Mouse (Mus musculus) thymus, postnatal 4 days (tissue): ENCODE results near the gene Rbp2.

Experiments
- DNase-seq: peaks from one replicate; pipeline ENCODE4 v3.0.0; 2021

The Rbp2 gene

DNA sequence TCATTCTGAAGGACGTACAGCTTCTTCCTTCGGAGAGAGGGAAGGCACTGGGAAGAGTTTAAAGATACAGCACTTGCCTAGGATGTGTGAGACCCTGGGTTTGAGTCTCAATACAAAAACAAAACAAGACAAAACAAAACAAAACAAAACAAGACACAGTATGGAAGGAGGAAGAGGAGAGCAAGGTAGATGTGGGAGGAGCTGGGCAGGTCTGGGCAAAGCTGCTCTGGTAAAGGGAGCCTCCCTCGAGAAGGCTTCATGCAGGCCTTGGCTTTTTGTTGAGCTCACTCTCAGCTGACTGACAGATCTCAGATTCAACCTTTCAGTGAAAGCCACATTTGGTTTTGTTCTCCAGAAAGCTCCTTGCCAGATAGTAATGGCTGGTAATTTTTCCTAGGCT lies at the start of gene Rbp2:
Rbp2 (plus strand) TSS at position 301 of the 400 bp plus-strand sequence.
- no peak for DNase-seq

DNA sequence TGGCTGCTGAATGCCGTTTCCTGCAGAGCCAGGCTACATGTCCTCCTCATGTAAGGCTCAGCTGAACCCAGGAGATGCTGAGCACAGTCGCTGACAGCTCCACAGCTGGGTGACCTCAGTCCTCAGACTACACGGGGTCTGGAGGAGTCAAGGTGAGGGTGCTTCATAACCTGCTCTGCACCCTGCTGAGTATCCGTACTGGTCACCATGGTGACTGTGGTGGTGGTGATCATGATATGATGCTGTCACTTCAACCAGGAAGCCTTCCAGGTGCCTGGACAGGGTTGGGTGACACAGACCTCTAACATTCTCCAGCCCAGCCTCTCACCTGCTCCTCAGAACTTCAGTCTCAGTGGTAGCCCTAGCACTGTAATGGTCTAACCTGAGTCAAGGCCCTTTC lies 48.1 kb upstream of the Rbp2 start:
- DNase-seq = no peak

DNA sequence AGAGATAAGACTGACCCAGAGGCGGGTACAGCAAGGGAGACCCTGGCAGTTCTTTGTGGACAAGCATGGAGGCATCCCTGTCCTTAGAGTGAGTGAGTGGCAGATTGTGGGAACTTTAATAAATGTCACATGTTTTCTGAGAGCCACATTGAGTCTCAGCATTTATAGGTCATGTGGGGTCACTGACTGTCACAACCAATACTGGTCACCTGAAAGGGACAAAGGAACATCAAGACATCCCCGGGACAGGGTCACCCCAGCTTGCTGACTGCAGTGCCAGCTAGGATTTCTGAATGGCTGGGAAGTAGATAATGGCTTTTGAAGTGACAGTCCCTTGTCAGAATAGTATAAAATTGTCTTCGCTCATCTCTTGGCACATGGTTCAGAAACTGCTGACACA lies 46.8 kb upstream of the Rbp2 start:
- DNase-seq = no peak

- DNase-seq = peak; percentile 34
Measured at GRCm38 (mm10) chr9:98442638-98443037, 43.3 kb upstream of the Rbp2 start.

GRCm38 (mm10) chr9:98445359-98446149 lies 40.4 kb upstream of the Rbp2 start:
- DNase-seq = no peak

GRCm38 (mm10) chr9:98450976-98451375 lies 34.9 kb upstream of the Rbp2 start:
- DNase-seq = no peak

GRCm38 (mm10) chr9:98466709-98467108 lies 19.2 kb upstream of the Rbp2 start:
- DNase-seq = no peak

DNA sequence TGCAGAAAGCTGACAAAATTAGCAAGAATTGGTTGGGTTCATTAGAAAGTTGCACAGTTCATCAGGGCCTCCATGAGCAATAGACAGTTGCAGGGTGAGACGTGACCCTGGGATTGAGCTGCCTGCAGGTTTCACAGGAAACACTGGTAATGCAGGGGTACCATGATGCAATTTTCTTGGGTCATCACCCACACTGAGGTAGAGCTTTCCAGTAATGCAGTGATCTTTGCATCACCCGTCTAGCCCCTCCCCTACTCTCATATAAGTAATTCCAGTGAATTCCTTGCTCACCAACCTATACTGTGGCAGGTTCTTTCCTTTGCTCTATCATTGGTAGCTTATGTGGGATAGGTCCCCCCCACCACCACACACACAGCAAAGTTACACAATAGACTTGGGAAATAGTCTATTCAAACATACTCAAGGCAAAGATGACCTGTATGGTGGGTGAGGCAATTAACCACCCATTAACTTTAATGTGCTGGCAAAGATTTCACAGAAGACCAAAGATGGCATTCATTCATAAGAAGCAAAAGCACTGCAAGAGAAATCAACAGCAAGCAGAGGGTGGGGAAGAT lies 5.7 kb upstream of the Rbp2 start:
- no peak for DNase-seq

DNA sequence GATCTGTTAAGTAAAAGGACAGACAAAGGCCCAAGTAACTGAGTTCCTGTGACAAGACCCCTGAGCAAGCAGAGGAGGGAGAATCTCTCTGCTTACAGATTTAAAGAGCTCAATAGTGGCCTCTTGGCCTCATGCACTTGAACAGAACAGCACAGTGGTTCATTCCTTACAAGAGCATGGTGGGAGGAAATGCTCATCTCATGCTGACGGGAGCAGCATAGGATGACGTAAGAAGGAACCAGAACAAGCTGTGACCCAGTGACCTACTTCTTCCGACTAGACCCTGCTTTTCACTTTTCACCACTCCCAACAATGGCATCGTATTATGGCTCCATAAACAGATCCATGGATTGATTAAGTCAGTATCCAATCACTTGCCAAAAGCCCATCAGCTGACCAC lies 3.7 kb upstream of the Rbp2 start:
- no peak for DNase-seq

- no peak for DNase-seq
Measured at GRCm38 (mm10) chr9:98485020-98485419, 895 bp upstream of the Rbp2 start.

DNA sequence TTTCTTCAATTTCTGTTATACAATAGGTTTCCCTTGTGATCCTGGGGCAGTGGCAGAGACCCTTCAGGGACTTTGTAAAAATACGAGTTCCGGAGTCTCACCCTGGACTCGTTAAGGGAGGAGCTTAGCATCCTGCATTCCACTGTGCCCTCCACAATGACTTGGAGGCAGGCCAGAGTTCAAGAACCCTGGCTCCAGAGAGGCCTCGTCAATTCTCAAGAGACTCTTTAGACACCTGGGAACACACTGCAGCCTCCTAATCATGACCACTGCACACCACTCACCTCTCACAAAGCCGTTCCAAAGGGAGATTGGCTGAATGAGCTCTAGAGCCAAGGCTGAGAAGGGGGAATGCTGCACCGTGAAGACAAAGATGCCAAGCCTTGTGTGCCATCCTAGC lies 1.4 kb downstream of the Rbp2 start:
- no peak for DNase-seq

DNA sequence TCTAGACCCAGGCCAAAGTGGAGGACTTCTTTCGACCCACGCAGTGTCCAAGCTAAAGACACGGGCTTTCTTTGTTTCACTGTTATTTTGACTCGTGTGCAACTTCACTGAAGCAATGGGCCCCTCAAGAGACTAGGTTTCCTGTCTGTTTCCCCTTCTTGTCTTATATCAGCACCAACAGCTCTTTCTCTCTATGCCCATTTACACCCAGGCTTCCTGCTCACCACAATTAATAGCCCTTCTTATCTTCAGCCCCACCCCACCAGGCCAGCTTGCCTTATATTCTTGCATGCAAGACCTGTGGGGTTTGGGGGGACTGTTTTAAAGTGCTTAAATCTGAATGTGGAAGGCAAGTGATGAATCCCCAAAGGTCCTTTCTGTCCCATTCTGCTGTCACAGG lies 3.6 kb downstream of the Rbp2 start:
- no peak for DNase-seq

DNA sequence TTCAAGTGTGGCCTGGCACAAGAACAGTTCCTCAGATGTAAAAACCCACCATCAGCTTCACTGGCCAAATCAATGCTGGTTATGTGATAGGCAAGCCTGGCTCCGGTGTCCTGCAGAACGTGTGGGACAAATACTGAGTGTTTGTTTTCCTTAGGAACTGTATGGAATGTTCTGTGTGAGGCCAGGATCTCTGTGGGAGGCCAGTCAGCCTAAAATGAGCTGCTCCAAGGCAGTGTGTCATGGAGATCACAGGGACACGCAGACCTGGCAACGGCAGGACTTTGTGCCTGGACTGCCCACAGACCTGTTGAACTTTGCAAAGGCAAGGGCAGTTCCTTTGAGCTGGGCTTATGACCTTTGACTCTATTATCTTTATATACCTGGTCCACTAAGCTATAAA lies 4.2 kb downstream of the Rbp2 start:
- no peak for DNase-seq

GRCm38 (mm10) chr9:98491071-98491470 lies 5.2 kb downstream of the Rbp2 start:
- no peak for DNase-seq

DNA sequence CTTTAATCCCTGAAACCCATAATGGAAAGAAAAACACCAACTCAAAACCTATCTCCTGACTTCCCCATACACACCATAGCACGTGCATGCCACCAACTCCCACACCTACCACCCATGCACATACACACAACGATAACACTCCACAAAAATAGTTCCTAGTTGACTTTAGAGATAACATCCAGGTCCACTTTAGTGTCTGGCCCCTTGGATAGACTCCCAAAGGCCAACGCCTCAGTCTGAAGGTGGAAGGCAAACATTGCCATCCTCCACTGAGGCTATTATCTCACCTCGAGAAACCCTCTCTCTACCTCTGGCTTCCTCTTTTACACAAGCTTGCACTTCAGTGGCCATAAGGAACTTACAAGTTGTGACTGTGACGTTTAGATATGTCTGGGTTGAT lies 6.3 kb downstream of the Rbp2 start:
- DNase-seq = no peak

DNA sequence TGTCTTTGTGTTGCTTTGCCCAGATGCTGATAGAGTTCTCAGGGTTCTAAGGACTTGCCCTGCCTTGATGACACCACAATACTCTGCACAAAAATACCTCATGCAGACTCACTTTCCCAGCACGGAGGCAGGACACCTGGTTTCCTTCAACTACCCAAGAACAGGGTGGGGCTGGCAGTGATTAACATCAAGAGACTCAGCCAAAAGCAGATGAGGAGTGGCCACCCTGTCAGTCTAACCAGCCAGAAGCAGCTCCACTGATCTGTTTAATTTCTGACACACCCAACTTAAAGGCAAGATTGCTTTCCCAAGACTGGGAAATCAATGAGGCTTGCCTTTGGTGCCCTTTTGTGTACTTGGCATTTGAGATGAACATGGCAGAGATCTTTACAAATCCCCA lies 6.9 kb downstream of the Rbp2 start:
- DNase-seq = no peak

DNA sequence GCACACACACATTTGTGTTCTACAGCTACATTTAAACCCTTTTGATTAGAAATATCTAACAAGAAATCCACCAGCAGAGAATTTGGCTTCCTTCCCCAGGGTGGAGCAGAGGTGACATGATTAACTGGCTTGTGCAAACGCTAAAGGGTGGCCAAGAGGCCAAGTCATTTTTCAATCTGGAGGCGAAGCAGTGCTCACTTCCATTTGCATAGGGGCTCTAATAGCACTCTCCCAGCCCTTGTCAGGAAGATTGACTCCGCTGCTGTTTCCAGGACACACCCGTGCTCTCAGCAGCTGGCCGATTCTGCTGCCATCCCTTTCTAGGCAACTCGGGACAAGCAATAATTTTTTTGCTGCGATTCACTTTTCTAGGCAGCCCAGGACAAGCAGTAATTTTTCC lies 11.2 kb downstream of the Rbp2 start:
- DNase-seq = no peak

DNA sequence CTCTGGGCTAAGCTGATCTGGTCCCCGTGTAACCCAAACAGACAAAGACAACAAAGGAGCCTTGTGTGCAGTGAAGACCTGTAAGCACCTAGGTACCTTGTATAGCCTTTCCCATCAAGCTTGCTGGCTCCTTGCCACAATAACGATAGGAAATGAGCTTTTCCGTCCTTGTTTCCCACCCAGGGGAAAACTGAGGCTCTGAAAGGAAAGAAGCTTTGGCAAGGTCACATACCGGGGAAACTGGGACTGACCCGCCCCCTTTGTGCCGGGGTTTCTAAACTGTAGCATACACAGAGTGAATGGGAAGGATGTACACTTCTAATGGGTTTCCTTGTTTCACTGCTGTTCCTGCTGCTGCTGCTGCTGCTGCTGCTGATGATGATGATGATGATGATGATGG lies 12.1 kb downstream of the Rbp2 start:
- no peak for DNase-seq

GRCm38 (mm10) chr9:98498717-98499268 lies 12.9 kb downstream of the Rbp2 start:
- no peak for DNase-seq

- no peak for DNase-seq
Measured at GRCm38 (mm10) chr9:98499601-98500000, 13.7 kb downstream of the Rbp2 start.

GRCm38 (mm10) chr9:98507480-98507879 lies 21.6 kb downstream of the Rbp2 start:
- no peak for DNase-seq

DNA sequence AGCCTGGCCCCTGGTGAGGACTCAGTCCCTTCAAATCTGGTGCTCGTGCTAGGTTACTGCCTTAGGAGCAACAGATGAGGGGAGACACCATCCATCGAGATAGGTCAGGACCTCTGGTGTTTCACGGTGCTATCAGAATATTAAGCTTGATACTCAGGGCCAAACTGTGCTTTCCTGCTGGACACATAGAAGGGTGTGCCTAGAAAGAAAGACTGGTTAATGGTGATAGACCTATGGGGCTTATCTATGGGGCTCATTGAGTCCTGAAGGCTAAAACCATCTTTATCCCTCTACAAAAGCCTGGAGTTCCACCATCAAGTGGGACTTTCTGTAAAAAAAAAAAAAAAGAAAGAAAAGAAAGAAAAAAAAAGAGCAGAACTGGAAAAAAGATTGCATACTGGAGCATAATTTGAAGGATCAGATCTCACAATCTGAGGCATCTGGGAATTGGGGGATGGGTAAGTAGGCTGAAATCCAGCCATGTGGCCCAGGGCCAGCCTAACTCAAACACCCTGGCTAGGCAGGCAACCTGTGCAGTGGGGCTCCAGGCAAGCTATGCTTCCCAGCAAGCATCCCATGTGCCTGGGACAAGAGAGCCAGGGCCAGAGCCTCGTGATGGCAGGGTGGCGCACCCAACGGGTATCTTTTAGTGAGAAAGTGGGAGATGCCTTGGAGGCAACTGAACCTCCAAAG lies 24.6 kb downstream of the Rbp2 start:
- DNase-seq = no peak

DNA sequence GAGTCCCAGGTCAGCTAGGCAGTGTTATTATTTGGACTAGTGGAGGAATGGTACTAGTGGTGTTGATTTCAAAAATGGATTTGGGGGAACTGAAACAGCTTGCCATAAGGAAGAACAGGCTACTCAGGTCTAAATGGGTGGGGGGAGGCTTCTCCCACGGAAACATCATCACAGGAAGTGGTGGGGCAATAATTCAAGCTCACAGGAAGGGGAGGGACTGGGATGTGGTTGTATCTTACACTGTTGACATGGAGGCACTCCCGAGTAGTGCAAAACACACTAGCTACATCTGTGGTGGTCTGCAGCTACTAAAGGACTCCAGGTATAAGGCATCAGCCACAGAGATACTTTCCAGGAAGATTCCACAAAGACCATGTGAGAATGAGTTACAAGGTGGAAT lies 38.0 kb downstream of the Rbp2 start:
- no peak for DNase-seq
